Mouse (Mus musculus) embryonic facial prominence, embryonic 14.5 days (tissue): ENCODE measurements at regions not wholly inside any gene's neighbourhood (a gene's known extent, or its start where the extent isn't known, plus 50 kb on each side); places are given as distances from the start of the nearest gene placed in this dataset.

Source experiments
- ATAC-seq: fragments of 200-750 bp; cut with Nextera tagmentation; 2 replicates; pipeline ENCODE4 v1.8.0; 2017; ENCODE audit warnings: low read depth, moderate number of reproducible peaks, moderate TSS enrichment
- DNase-seq: peaks from one replicate; pipeline ENCODE4 v3.0.0-alpha.2; 2015; ENCODE audit warnings: low spot score
- H3K27ac ChIP-seq: fragments of 300-500 bp; sonication (generic); replicated peaks from 2 replicates; pipeline ENCODE4 v1.5.1; 2014; ENCODE audit warnings: low read depth, mild to moderate bottlenecking, low read length, moderate library complexity
- H3K27me3 ChIP-seq: fragments of 300-500 bp; sonication (generic); replicated peaks from 2 replicates; pipeline ENCODE4 v1.6.1; 2014; ENCODE audit warnings: low read length; ENCODE audit not compliant: control insufficient read depth, insufficient read depth
- H3K36me3 ChIP-seq: fragments of 300-500 bp; sonication (generic); 2 replicates; pipeline ENCODE4 v1.6.1; 2014; ENCODE audit warnings: low read length, mixed read lengths; ENCODE audit not compliant: control insufficient read depth, insufficient read depth
- H3K4me1 ChIP-seq: fragments of 300-500 bp; sonication (generic); 2 replicates; pipeline ENCODE4 v1.6.1; 2014; ENCODE audit warnings: antibody characterized with exemption, low read length; ENCODE audit not compliant: control insufficient read depth, insufficient read depth
- H3K4me2 ChIP-seq: fragments of 300-500 bp; sonication (generic); 2 replicates; pipeline ENCODE4 v1.6.1; 2014; ENCODE audit warnings: low read depth, mild to moderate bottlenecking, low read length, moderate library complexity, mixed read lengths
- H3K4me3 ChIP-seq: fragments of 300-500 bp; sonication (generic); 2 replicates; pipeline ENCODE4 v1.5.1; 2014; ENCODE audit warnings: low read depth, mild to moderate bottlenecking, low read length
- H3K9ac ChIP-seq: fragments of 300-500 bp; sonication (generic); 2 replicates; pipeline ENCODE4 v1.6.1; 2014; ENCODE audit warnings: low read depth, mild to moderate bottlenecking, low read length, moderate library complexity, mixed read lengths
- H3K9me3 ChIP-seq: fragments of 300-500 bp; sonication (generic); 2 replicates; pipeline ENCODE4 v1.6.1; 2016; ENCODE audit warnings: low read length; ENCODE audit not compliant: control insufficient read depth
- WGBS: fragments of 180-500 bp; shearing (Covaris S2); extraction: QIAGEN DNeasy Blood & Tissue Kit; methylation state at CpG from one replicate; pipeline ENCODE4 v1.1.7; 2014; 5-methylcytosine and 5-hydroxymethylcytosine counted together

DNA sequence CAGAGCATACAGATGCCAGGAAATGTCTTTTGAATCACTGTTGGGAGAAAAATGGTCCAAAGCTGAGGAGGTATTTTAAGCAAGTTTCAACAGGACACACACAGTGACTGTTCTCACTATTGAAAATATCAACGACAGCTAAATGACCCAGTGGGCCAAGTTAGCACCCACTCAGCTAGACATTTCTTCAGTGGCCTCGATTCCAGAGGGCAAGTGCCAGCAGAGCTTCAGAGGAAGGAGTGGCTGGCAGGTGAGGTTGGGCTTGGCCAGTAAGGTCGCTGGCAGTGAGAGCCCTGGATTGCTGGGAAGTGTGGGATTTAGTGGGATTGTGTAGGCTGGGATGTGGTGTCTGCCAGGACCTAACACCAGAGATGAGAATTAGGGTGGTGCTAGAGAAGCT lies 823.1 kb upstream of the Car8 start:
- Histone ChIP-seq H3K4me2 (no peak overlapping the region), H3K9me3 (no peaks in the 10 kb centered on the region), H3K9ac (no peak overlapping the region), H3K27ac (no peak overlapping the region), H3K4me3 (no peak overlapping the region), H3K36me3 (no peaks in the 10 kb centered on the region), H3K4me1 (no peaks in the 10 kb centered on the region), H3K27me3 (no peaks in the 10 kb centered on the region)
- DNase-seq (no peak), ATAC-seq (no peak)
- WGBS: 63% methylated on average over 3 of the region's 3 CpGs

DNA sequence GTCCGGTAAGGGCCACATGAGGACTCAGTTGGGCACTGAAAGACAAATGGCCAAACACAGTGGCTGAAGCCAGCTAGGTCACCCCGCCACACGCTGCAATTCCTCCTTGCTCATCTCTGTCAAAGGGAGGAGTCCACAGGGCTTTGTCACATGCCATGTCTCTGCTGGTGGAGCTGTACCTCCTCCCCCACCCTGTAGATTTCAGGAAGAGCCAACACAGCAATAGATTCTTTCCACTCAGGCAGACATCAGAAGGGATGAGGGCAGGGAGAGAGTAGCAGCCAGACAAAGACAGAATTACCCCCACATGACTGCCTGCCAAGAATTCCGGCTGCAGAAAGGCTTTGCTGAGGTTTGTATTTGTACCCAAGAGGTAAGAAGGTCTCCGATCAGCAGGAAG lies 821.4 kb upstream of the Car8 start:
- peak; percentile 63 for DNase-seq
- Histone ChIP-seq H3K36me3 (no peaks in the 10 kb centered on the region), H3K27ac (no peak overlapping the region), H3K4me2 (no peak overlapping the region), H3K4me3 (no peak overlapping the region), H3K4me1 (no peaks in the 10 kb centered on the region), H3K27me3 (no peaks in the 10 kb centered on the region; the same call in 1 of the 2 replicates), H3K9me3 (no peaks in the 10 kb centered on the region), H3K9ac (no peak overlapping the region)
- ATAC-seq: peak; percentile 81
- 58% methylated on average over 5 of the region's 5 CpGs for WGBS

DNA sequence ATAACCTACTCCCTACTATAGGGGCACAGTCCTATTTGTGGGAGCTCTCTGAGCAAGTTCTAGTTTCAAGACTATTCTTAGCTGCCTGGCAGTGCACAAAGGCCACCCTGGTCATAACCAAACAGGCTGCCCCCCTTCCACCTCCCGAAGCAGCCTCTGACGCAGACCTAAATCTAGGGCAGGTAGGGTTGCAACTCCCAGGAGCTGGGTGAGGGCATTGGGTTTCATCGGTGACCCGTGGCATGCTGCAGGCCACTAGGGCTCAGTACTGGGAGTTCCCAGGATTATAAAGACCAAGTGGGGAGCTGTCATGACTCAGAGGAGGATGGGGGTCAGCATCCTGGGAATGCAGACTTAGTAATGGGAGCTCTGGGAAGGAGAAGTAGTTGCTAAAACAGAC lies 818.8 kb upstream of the Car8 start:
- Histone ChIP-seq H3K4me1 (no peaks in the 10 kb centered on the region), H3K27ac (no peak overlapping the region), H3K27me3 (no peaks in the 10 kb centered on the region; the same call in 1 of the 2 replicates), H3K36me3 (no peaks in the 10 kb centered on the region), H3K9me3 (no peaks in the 10 kb centered on the region), H3K9ac (no peak overlapping the region), H3K4me2 (no peak overlapping the region), H3K4me3 (no peak overlapping the region)
- DNase-seq (peak; percentile 23), ATAC-seq (peak; percentile 59; the same call in 1 of the 2 replicates)
- 43% methylated on average over 4 of the region's 4 CpGs for WGBS

DNA sequence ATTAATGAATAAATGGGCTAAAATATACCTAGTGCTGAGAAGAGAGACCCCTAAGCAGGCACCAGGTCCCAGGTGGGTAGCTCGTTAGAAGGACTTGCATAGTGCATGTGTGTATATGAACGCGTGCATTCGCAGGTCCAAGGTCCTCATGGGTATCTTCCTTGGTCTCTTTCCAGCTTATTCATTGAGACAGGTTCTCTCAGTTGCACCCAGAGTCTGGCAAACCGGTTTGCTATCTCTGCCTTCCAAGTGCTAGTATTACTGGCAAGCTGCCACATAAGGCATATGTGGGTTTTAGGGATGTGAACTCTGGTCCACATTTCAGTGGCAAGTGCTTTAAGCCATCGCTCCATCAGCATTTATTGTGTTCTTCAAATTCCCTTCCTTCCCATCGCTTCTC lies 818.3 kb upstream of the Car8 start:
- ATAC-seq: no peak
- H3K27me3 ChIP-seq: no peaks in the 10 kb centered on the region; the same call in 1 of the 2 replicates
- no peaks in the 10 kb centered on the region for H3K4me1 ChIP-seq
- no peak overlapping the region for H3K4me2 ChIP-seq
- no peaks in the 10 kb centered on the region for H3K9me3 ChIP-seq
- no peak overlapping the region for H3K4me3 ChIP-seq
- no peak overlapping the region for H3K9ac ChIP-seq
- WGBS: 84% methylated on average over 7 of the region's 7 CpGs
- H3K36me3 ChIP-seq: no peaks in the 10 kb centered on the region
- no peak overlapping the region for H3K27ac ChIP-seq
- DNase-seq: peak; percentile 58

DNA sequence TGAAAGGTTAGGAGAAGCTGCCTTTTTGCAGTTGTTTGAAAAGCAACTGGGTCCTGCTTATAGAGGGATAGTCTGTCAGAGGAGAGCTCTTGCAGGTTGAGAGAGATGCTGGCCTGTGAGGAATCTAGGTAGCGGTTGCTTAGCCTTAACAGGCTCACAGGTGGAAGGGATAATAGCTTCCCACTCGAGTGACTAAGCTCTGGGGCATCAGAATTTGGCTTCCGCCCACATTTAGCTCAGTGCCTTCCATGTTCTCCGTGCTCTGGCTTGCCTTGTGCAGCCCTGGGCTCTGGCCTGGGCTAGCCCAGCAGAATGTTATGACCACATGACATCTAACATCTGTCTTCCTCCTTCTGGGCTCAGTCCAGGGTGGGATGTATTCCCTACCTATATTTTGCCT lies 817.0 kb upstream of the Car8 start:
- H3K36me3 ChIP-seq: no peaks in the 10 kb centered on the region
- no peak overlapping the region for H3K4me3 ChIP-seq
- no peak for DNase-seq
- no peaks in the 10 kb centered on the region; the same call in 1 of the 2 replicates for H3K27me3 ChIP-seq
- no peak overlapping the region for H3K9ac ChIP-seq
- no peak overlapping the region for H3K4me2 ChIP-seq
- 76% methylated on average over 4 of the region's 4 CpGs for WGBS
- H3K9me3 ChIP-seq: no peaks in the 10 kb centered on the region
- H3K4me1 ChIP-seq: no peaks in the 10 kb centered on the region
- no peak overlapping the region for H3K27ac ChIP-seq
- ATAC-seq: no peak

DNA sequence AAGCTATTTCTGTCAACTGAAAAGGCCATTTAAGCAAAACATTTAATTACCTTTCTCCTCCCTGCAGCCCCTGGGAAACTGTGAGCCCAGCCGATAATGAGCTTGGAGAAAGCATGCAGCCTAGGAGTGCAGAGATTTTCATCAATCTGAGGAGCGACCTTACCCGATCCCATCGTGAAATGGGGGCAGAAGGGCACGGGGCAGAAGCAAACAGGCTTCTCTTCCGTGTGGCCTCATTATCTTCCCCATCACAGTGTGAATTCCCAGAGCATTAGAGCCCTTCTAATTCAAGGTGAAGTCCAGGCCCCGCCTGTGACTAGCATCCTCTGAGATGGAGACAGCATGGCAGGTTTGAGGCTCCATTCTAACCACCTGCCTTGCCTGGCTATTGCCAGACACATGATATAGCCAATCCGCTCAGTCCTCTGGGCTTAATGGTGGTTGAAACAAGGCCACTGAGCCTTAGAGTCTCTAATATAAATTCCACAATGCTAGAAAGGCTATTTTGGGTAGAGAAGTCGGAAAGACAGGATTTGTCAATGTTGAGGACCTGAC lies 816.5 kb upstream of the Car8 start:
- 54% methylated on average over 9 of the region's 9 CpGs for WGBS
- DNase-seq (no peak), ATAC-seq (no peak)
- no peak overlapping the region for H3K4me3 ChIP-seq
- no peaks in the 10 kb centered on the region for H3K9me3 ChIP-seq
- no peak overlapping the region for H3K27ac ChIP-seq
- H3K9ac ChIP-seq: no peak overlapping the region
- H3K4me1 ChIP-seq: no peaks in the 10 kb centered on the region
- no peaks in the 10 kb centered on the region for H3K36me3 ChIP-seq
- no peaks in the 10 kb centered on the region; the same call in 1 of the 2 replicates for H3K27me3 ChIP-seq
- H3K4me2 ChIP-seq: no peak overlapping the region

DNA sequence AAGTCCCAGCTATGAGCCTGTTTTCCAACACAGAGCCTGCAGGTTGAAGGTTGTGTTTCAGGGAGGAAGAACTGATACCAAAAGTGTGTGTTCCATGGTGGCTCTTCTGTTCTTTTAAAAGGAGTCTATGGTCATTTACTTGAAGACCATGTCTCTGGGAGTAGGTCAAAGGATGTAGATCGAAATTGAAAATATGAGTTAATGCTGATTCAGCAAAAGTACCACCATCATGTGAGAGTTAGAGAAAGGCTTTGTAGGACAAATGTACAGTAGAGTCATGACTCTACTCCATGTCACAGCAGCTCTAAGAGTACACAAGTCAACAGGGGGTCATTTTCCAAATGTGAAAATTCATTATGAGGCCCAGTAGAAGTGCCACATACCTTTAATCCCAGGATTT lies 810.0 kb upstream of the Car8 start:
- Histone ChIP-seq H3K27ac (no peak overlapping the region), H3K9me3 (no peaks in the 10 kb centered on the region), H3K36me3 (no peaks in the 10 kb centered on the region), H3K4me1 (no peaks in the 10 kb centered on the region), H3K4me3 (no peak overlapping the region), H3K9ac (no peak overlapping the region), H3K27me3 (no peaks in the 10 kb centered on the region), H3K4me2 (no peak overlapping the region)
- ATAC-seq (no peak), DNase-seq (no peak)
- 92% methylated on average over 1 of the region's 1 CpGs for WGBS

DNA sequence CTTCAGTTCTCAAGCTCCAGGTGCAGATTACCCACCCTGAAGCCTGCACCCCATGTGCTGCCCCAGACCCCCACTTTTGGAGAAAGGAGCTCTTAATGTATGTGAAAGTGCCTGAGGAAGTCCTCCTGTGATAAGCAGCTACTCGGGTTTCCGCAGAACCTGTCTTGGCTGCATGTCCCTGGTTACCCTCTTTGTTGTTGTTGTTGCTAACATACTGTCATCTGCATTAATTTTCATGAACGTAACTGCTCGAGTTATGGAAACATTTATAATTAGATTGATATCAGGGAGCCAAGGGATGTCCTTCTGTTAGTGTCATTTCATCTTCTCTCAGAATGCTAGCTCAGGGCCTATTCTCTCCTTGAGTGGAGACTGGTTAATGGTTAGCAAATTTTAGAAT lies 808.3 kb upstream of the Car8 start:
- Histone ChIP-seq H3K36me3 (no peaks in the 10 kb centered on the region), H3K27me3 (no peaks in the 10 kb centered on the region), H3K9ac (no peak overlapping the region), H3K4me2 (no peak overlapping the region), H3K4me3 (no peak overlapping the region), H3K4me1 (no peaks in the 10 kb centered on the region), H3K9me3 (no peaks in the 10 kb centered on the region), H3K27ac (no peak overlapping the region)
- DNase-seq (no peak), ATAC-seq (no peak)
- WGBS: 67% methylated on average over 4 of the region's 4 CpGs

DNA sequence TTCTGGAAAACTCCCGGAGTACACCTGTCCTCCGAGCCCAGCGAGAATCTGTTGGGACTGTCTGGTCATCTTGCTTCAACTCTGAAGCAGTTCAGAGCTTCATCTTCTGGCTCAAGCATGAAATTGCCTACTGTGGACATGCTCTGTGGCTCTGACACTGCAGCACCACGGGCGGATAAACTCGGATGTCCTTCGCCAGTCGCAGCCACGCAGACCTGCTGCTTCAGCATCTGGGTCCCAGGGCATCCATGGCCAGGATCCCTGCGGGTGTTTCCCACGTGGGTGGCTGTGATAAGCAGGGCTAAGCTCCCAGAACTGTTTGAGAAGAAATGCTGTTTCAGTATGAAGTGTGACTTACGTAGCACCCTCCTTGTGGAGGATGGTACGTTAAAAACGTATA lies 807.6 kb upstream of the Car8 start:
- no peak for ATAC-seq
- H3K9me3 ChIP-seq: no peaks in the 10 kb centered on the region

More for the DNA sequence above, 807.6 kb upstream of the Car8 start:
- WGBS: 87% methylated on average over 14 of the region's 14 CpGs
- Histone ChIP-seq H3K4me2 (no peak overlapping the region), H3K4me1 (no peaks in the 10 kb centered on the region), H3K36me3 (no peaks in the 10 kb centered on the region), H3K27me3 (no peaks in the 10 kb centered on the region), H3K4me3 (no peak overlapping the region), H3K9ac (no peak overlapping the region), H3K27ac (no peak overlapping the region)
- no peak for DNase-seq
